Mouse (Mus musculus): ENCODE measurements around the gene Dst. TPM values are rescaled to one million over a fixed set of nuclear protein-coding genes. Genes with fewer than 3 reads are reported as not detected.

Dst gene
- 100 to 1,000 TPM in 18 of 26 experiments, 10 to 100 TPM in 8; 58.4 to 713 (median 225) TPM for total RNA-seq (2018; cell fraction: chromatin; rRNA removed)
- total RNA-seq (2018; cell fraction: cytosol; rRNA removed) = 10 to 100 TPM in 23 of 26 experiments, 1 to 10 TPM in 3; 8.0 to 47.6 (median 16.7) TPM
- 100 to 1,000 TPM in 15 of 26 experiments, 10 to 100 TPM in 11; 30.8 to 434 (median 116) TPM for total RNA-seq (2018; cell fraction: nucleus; rRNA removed)
- 5.9 to 8.8 TPM (median 8.4 TPM) in 3 replicates for polyA plus RNA-seq (2018)

DNA sequence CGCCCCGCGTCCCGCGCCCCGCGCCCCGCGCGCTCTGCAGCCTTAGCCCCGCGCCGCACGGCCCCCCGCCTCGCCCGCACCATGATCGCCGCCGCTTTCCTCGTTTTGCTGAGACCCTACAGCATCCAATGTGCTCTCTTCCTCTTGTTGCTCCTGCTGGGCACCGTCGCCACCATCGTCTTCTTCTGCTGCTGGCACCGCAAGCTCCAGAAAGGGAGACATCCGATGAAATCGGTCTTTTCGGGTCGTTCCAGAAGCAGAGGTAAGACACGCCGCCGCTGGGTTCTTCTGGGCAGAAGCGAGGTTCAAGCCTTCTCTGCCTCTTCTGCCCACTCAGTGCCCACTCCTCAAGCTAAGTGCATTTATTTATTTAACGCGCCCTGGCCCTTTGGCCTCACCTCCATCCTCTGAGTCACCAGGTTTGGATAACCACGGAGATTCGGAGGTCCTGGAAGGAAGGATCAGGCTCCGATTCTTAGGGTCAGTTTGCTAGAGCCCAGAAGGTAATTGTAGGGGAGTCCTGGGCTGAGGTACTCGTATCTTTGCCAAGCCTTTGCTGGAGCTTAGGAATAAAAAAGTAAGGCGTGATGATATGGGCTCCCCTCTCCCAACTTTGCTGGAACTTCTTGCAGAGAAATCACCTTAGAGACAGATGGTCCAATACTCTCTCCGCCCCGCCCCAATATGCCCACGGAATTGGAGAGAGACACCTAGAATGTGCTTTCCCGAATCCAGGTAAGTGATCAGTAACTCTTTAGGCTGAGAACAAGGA is at the start of gene Dst:
Gene Dst, plus strand, starts transcription at position 35 of the 772 bp plus-strand sequence.
- no peak within 1 kb of the TSS for H3K27ac ChIP-seq
- peak within 1 kb of the TSS; percentile 11; the same call in 1 of the 2 replicates for H3K4me3 ChIP-seq (ENCODE audit: inconsistent target)
- H3K36me3 ChIP-seq (ENCODE audit: inconsistent target) = no peaks in the 10 kb centered on the region
- WGBS (ENCODE audit: missing documents) = 9% methylated on average over 37 of the region's 44 CpGs
- H3K79me2 ChIP-seq (ENCODE audit: inconsistent target) = no peaks in the 10 kb centered on the region

DNA sequence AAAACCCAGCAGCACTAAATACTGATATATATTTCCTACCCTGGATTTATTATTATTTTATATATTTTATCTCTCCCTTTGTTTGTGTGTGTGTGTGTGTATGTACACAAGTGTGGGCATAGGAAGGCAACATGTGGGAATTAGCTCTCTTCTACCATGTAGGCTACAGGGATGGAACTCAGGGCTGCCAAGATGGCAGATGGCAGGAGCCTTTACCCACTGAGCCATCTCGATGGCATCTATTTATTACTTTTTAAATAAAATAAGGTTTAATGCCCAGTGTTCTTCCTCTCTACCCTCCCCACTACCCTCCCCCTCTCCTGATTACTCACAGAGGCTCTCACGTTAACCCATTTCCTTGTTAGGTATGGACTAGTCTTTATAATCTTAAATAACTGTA is 39.0 kb upstream of the Dst start:
- no peaks in the 10 kb centered on the region for H3K36me3 ChIP-seq (ENCODE audit: inconsistent target)
- no peak overlapping the region for H3K27ac ChIP-seq
- no peaks in the 10 kb centered on the region for H3K79me2 ChIP-seq (ENCODE audit: inconsistent target)
- WGBS (ENCODE audit: missing documents) = 73% methylated on average over 2 of the region's 2 CpGs
- no peak overlapping the region for H3K4me3 ChIP-seq (ENCODE audit: inconsistent target)

DNA sequence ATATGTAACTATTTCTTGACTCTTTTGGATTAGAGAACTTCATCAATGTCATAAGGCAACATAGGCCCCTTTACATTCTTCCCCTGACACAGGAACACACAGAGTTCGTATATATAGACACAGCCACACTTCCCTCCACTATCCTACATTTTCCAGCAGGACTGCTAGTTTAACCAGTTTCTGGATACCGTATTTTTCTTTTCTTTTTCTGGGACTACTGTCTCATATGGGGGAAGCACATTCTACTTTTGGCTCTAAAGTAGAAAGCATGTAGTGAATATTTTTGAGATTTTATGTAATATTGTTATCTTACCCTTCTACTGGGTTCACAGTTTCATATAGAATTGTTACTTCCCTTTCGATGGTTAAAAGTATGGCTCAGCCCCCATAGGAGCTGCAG is 38.6 kb upstream of the Dst start:
- Histone ChIP-seq H3K27ac (no peak overlapping the region), H3K36me3 (ENCODE audit: inconsistent target) (no peaks in the 10 kb centered on the region), H3K79me2 (ENCODE audit: inconsistent target) (no peaks in the 10 kb centered on the region), H3K4me3 (ENCODE audit: inconsistent target) (no peak overlapping the region)
- 78% methylated on average over 3 of the region's 3 CpGs for WGBS (ENCODE audit: missing documents)

DNA sequence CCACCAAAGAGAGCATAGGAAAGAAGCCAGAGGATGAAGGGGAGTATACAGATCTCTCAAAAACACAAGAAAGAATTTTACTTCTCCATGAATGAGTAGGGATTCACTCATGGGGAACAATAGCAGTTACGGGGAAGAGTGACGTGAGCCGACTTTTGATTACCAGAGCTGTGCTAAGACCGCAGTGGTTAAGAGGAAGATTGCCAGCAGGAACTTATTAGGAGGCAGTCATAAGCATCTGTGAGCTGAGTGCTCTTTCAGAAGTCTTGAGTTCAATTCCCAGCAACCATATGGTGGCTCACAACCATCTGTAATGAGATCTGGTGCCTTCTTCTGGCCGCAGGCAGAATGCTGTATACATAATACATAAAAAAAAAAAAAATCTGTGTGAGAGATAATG is 34.5 kb upstream of the Dst start:
- Histone ChIP-seq H3K79me2 (ENCODE audit: inconsistent target) (no peaks in the 10 kb centered on the region), H3K4me3 (ENCODE audit: inconsistent target) (no peak overlapping the region), H3K27ac (no peak overlapping the region), H3K36me3 (ENCODE audit: inconsistent target) (no peaks in the 10 kb centered on the region)
- WGBS (ENCODE audit: missing documents) = 98% methylated on average over 4 of the region's 5 CpGs

DNA sequence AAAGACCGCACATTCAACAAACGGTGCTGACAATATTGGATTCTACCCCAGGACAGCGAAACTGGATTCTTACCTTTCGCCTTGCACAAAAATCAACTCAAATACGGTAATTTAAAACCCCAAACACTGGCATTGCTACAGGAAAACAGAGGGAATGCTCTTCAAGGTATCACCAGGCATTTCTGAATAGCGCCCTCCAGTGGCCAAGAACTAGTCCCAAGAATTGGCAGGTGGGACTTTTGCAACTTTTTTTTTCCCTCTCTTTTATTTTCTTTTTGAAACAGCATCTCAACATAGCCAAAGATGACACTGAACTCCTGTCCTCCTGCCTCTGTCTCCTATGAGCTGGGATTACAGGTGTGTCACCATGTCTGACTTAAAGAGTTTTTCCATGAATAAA is 32.3 kb upstream of the Dst start:
- Histone ChIP-seq H3K27ac (no peak overlapping the region), H3K36me3 (ENCODE audit: inconsistent target) (no peaks in the 10 kb centered on the region), H3K4me3 (ENCODE audit: inconsistent target) (no peak overlapping the region), H3K79me2 (ENCODE audit: inconsistent target) (no peaks in the 10 kb centered on the region)
- 74% methylated on average over 6 of the region's 6 CpGs for WGBS (ENCODE audit: missing documents)

DNA sequence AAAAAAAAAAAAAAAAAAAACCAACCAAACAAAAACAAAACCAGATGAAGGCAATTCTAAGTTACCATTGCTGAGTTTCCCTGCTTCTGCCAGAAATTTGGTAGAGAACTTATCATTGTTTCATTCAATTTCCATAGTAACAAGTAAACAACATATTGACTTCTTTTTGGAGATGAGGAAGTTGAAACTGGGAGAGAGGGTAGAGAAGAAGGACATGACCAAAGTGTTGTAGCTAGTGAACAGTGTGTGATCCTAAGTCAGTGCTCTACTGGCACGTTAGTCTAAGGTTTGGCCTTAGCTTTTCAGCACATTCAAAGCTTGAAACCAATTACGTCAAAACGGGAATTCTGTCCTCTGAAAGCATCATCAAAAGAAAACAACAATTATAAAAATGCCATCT is 31.6 kb upstream of the Dst start:
- H3K27ac ChIP-seq = peak overlapping the region; percentile 17; the same call in 1 of the 2 replicates
- no peaks in the 10 kb centered on the region for H3K79me2 ChIP-seq (ENCODE audit: inconsistent target)
- 75% methylated on average over 3 of the region's 3 CpGs for WGBS (ENCODE audit: missing documents)
- H3K36me3 ChIP-seq (ENCODE audit: inconsistent target) = no peaks in the 10 kb centered on the region
- H3K4me3 ChIP-seq (ENCODE audit: inconsistent target) = no peak overlapping the region

DNA sequence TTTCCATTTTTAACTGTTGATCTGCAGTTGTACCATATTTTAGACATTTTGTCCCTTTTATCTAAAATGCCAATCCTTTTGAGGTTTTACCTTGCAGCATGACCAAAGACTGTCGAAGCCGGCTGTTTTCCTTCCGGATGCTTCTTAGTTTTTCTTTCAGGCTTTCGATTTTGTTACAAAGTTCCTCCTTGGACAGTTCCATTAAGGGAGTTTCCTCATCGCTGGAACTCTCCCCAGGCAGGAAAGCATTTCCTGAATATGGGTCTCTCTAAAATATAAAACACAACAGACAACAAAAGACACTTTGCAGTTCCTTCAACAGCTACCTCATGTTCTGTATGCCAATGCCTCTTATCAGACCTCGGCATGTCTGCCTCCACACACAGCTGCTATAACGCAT is 29.9 kb upstream of the Dst start:
- no peak overlapping the region for H3K4me3 ChIP-seq (ENCODE audit: inconsistent target)
- H3K36me3 ChIP-seq (ENCODE audit: inconsistent target) = no peaks in the 10 kb centered on the region
- H3K79me2 ChIP-seq (ENCODE audit: inconsistent target) = no peaks in the 10 kb centered on the region
- no peak overlapping the region for H3K27ac ChIP-seq
- 88% methylated on average over 7 of the region's 7 CpGs for WGBS (ENCODE audit: missing documents)

DNA sequence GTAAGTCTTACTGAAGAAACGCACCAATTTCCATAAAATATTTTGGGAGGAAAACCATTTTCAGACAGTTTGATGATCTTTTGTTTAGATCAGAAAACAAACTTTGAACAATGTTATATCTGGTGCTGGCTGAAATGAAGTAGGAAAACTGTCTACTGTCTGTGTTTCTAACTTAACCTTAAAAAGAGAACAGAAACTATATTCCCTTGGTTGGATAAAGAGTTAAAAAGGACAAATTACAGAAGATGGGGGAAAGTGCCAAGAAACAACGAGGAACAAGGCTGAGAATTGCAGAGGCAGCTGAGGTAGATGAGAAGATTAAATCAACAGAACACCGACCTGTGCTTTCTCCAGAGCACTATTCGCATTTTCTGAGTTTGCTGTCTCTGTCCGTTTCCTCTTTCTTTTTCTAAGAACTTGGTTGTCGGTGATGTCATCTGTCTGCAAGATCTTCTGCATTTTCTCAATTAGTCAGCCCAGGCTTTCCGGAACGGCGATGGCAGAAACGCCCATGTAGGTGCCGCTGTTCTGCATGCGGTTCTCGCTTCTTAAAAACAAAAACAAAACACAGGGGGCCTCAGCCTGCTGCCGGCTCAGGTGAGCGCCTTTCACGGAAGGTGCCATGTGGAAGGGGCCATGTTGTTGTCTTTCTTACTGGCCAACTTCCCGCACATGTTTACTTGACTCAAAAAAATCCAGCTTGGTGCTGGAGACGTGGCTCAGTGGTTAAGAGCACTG is 24.8 kb upstream of the Dst start:
- Histone ChIP-seq H3K79me2 (ENCODE audit: inconsistent target) (no peaks in the 10 kb centered on the region), H3K36me3 (ENCODE audit: inconsistent target) (no peaks in the 10 kb centered on the region), H3K27ac (peak overlapping the region; percentile 48), H3K4me3 (ENCODE audit: inconsistent target) (peak overlapping the region; percentile 28)
- 3% methylated on average over 18 of the region's 18 CpGs for WGBS (ENCODE audit: missing documents)

DNA sequence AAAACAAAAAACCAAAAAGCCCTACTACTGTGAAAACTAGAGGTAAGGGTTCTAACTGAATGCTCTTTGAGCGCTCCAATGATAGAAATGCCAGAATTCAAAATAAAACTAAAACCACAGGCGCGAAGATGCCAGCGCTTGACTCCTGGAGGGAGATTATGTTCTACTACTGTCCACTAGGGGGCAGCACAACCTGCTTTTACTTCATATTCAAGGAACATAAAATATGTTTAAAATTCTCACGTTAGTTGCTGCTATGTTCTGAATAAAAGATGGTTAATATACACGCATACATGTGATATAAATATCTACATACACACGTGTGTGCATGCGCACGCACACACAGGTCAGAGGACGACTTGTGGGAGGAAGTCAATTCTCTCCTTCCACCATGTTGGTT is 15.2 kb upstream of the Dst start:
- Histone ChIP-seq H3K36me3 (ENCODE audit: inconsistent target) (no peaks in the 10 kb centered on the region), H3K79me2 (ENCODE audit: inconsistent target) (no peaks in the 10 kb centered on the region), H3K4me3 (ENCODE audit: inconsistent target) (no peak overlapping the region), H3K27ac (no peak overlapping the region)
- 61% methylated on average over 9 of the region's 10 CpGs for WGBS (ENCODE audit: missing documents)

DNA sequence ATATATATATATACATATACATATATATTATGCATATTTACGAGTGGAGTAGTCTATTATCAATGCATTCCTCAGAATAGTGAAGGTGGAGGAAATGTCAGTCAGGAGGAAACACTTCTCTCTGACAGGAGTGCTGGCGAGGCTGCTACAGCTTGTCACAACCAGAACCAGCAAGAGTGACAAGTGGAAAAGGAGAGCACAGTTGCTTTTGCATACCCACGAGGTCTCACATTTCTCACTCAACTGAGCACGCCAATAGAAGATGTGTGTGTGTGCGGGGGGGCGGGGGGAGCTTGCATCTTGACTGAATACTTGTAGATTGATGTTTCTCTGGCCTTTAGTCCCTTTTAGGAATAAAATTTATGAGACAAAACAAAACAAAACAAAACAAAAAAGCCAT is 11.9 kb upstream of the Dst start:
- WGBS (ENCODE audit: missing documents) = 78% methylated on average over 6 of the region's 6 CpGs
- no peak overlapping the region for H3K27ac ChIP-seq
- H3K79me2 ChIP-seq (ENCODE audit: inconsistent target) = no peaks in the 10 kb centered on the region
- no peaks in the 10 kb centered on the region for H3K36me3 ChIP-seq (ENCODE audit: inconsistent target)
- H3K4me3 ChIP-seq (ENCODE audit: inconsistent target) = no peak overlapping the region

DNA sequence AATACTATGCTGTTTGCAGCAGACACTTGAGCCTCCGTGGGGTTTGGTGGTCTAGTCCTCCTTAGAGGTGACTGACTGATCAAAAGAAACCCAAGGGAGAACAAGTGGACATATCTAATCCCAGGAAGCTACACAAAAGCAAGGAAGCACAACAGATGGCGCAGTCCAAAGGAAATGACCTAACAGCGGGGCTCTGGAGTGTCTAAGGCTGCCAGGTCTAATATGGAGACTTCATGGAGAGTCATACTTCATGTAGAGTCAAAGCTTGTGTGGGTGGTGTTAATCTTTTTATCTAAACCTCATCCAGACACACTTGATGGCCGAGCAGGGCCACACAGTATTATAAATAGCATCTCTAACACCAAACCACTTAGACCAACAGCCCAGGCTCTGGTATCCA is 11.4 kb upstream of the Dst start:
- WGBS (ENCODE audit: missing documents) = 84% methylated on average over 4 of the region's 4 CpGs
- Histone ChIP-seq H3K79me2 (ENCODE audit: inconsistent target) (no peaks in the 10 kb centered on the region), H3K4me3 (ENCODE audit: inconsistent target) (no peak overlapping the region), H3K27ac (no peak overlapping the region), H3K36me3 (ENCODE audit: inconsistent target) (no peaks in the 10 kb centered on the region)

DNA sequence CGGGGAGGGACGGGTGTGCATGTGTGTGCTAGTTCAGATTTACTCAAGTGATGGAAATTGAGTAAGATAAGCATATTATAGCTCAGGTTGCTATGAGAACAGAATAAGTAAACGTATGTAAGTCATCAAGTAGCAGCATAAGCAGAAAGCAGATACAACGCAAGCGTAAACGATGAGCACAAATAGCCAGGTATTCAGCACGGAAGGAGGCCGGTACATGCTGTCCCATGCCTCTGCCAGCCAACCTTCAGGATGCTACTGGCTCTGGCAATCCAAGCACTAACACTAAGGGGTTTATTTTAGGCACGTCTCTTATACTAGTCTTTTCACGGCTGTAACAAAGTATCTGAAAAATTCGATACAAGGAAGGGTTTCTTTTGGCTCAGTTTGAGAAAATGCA is 10.6 kb upstream of the Dst start:
- no peaks in the 10 kb centered on the region for H3K36me3 ChIP-seq (ENCODE audit: inconsistent target)
- no peak overlapping the region for H3K27ac ChIP-seq
- no peaks in the 10 kb centered on the region for H3K79me2 ChIP-seq (ENCODE audit: inconsistent target)
- WGBS (ENCODE audit: missing documents) = 97% methylated on average over 11 of the region's 11 CpGs
- H3K4me3 ChIP-seq (ENCODE audit: inconsistent target) = no peak overlapping the region

DNA sequence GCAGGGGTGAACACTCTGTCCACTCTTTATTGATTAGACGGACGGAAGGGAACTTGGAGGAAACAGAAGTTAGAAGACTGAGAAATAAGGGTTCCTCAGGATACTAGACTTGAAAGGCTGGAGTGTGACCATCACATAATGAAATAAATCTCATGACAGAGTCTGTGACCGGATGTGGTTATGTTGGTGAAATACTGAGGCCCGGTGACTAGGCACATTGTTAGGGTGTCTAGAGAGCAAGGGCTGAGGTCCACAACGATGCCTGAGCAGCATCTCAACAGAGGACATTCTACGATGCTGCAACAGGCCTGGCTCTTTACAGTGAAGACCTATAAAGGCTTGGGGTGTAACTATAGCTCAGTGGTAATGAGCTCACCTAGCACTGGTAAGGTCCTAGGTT is 9.7 kb upstream of the Dst start:
- Histone ChIP-seq H3K79me2 (ENCODE audit: inconsistent target) (no peaks in the 10 kb centered on the region), H3K4me3 (ENCODE audit: inconsistent target) (no peak overlapping the region), H3K27ac (no peak overlapping the region), H3K36me3 (ENCODE audit: inconsistent target) (no peaks in the 10 kb centered on the region)
- WGBS (ENCODE audit: missing documents) = 52% methylated on average over 6 of the region's 6 CpGs

DNA sequence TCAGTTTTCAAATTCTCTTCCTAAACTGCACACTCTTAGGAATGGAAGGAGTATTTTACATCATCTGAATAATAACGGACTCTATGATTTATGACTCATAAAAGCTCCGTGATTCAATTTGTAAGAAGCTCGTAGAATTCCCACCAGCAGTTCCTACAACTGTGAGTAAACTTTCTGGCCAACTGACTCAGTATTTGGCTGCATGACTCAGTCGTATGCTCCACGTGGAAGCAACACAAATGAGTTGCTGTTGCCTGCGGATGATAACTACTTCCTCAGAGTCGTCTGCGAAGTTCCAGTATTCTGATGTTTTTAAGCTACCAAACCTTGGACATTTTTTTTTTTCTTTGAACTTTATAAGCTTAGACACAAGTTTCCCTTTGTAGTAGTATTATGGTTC is 7.8 kb upstream of the Dst start:
- Histone ChIP-seq H3K79me2 (ENCODE audit: inconsistent target) (no peaks in the 10 kb centered on the region), H3K4me3 (ENCODE audit: inconsistent target) (no peak overlapping the region), H3K27ac (no peak overlapping the region), H3K36me3 (ENCODE audit: inconsistent target) (no peaks in the 10 kb centered on the region)
- WGBS (ENCODE audit: missing documents) = 31% methylated on average over 8 of the region's 8 CpGs

DNA sequence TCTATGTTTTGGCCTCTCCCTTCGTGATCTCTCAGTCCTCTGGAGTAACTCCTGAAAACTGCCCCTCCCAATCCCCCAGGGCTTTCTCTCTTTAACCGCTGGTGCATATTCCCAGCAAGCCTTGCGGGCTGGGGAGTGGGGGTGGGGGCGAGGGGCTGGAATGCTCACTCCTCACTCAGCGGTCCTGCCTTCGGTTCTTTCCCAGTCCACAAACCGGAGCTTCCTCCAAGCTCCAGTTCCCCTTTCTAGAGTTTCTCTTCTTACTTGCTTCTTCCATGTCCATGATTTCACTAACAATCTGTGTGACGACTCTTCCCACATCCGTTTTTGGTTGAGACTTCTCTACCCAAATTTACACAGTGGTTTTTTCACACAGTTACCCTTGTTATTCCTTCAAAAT is 4.4 kb upstream of the Dst start:
- 9% methylated on average over 9 of the region's 9 CpGs for WGBS (ENCODE audit: missing documents)
- Histone ChIP-seq H3K36me3 (ENCODE audit: inconsistent target) (no peaks in the 10 kb centered on the region), H3K79me2 (ENCODE audit: inconsistent target) (no peaks in the 10 kb centered on the region), H3K4me3 (ENCODE audit: inconsistent target) (no peak overlapping the region), H3K27ac (peak overlapping the region; percentile 43)

Measured in macrophage (primary cell).